Mouse (Mus musculus) lung, postnatal 10 days (tissue): ENCODE data around the gene Plet1.

Source experiments
- DNase-seq: peaks from one replicate; pipeline ENCODE4 v3.0.0; 2021

The Plet1 gene

GRCm38 (mm10) chr9:50494311-50494710 is at the start of gene Plet1:
Gene Plet1 (plus strand): TSS chr9:50494525.
- no peak for DNase-seq

- DNase-seq, result peak; percentile 44
Observed at GRCm38 (mm10) chr9:50449048-50449447, 45.3 kb upstream of the Plet1 start.

GRCm38 (mm10) chr9:50451456-50452218 is 42.7 kb upstream of the Plet1 start:
- no peak for DNase-seq

- DNase-seq, result peak; percentile 92
Observed at GRCm38 (mm10) chr9:50452303-50452775, 42.0 kb upstream of the Plet1 start.

GRCm38 (mm10) chr9:50457596-50457995 is 36.7 kb upstream of the Plet1 start:
- DNase-seq, result no peak

- no peak for DNase-seq
Observed at GRCm38 (mm10) chr9:50459537-50459936, 34.8 kb upstream of the Plet1 start.

GRCm38 (mm10) chr9:50462494-50463204 is 31.7 kb upstream of the Plet1 start:
- peak; percentile 87 for DNase-seq

- no peak for DNase-seq
Observed at GRCm38 (mm10) chr9:50463205-50463508, 31.2 kb upstream of the Plet1 start.

- DNase-seq, result peak; percentile 30
Observed at GRCm38 (mm10) chr9:50470377-50471100, 23.8 kb upstream of the Plet1 start.

GRCm38 (mm10) chr9:50471181-50471901 is 23.0 kb upstream of the Plet1 start:
- no peak for DNase-seq

GRCm38 (mm10) chr9:50475318-50475717 is 19.0 kb upstream of the Plet1 start:
- DNase-seq, result no peak

- no peak for DNase-seq
Observed at GRCm38 (mm10) chr9:50475745-50476144, 18.6 kb upstream of the Plet1 start.

- no peak for DNase-seq
Observed at GRCm38 (mm10) chr9:50476651-50477050, 17.7 kb upstream of the Plet1 start.

- DNase-seq, result no peak
Observed at GRCm38 (mm10) chr9:50477270-50477669, 17.1 kb upstream of the Plet1 start.

- DNase-seq, result peak; percentile 81
Observed at GRCm38 (mm10) chr9:50478826-50479225, 15.5 kb upstream of the Plet1 start.

- DNase-seq, result no peak
Observed at GRCm38 (mm10) chr9:50479476-50479875, 14.8 kb upstream of the Plet1 start.

GRCm38 (mm10) chr9:50482743-50483142 is 11.6 kb upstream of the Plet1 start:
- DNase-seq, result no peak

GRCm38 (mm10) chr9:50485521-50485920 is 8.8 kb upstream of the Plet1 start:
- DNase-seq, result no peak

GRCm38 (mm10) chr9:50490836-50491235 is 3.5 kb upstream of the Plet1 start:
- DNase-seq, result no peak

- no peak for DNase-seq
Observed at GRCm38 (mm10) chr9:50491531-50492045, 2.7 kb upstream of the Plet1 start.

GRCm38 (mm10) chr9:50493777-50494176 is 548 bp upstream of the Plet1 start:
- DNase-seq, result no peak

GRCm38 (mm10) chr9:50495405-50496150 is 1.3 kb downstream of the Plet1 start:
- no peak for DNase-seq
